Mouse (Mus musculus): ENCODE measurements around the gene Ankrd11. TPM values are rescaled to one million over a fixed set of nuclear protein-coding genes. Genes with fewer than 3 reads are reported as not detected.
A peak's percentile ranks its signal among the peaks of the same experiment; 100 is the strongest.

Ankrd11 gene
- total RNA-seq, 1 experiment from 2014 or later, result 90.6 TPM

DNA sequence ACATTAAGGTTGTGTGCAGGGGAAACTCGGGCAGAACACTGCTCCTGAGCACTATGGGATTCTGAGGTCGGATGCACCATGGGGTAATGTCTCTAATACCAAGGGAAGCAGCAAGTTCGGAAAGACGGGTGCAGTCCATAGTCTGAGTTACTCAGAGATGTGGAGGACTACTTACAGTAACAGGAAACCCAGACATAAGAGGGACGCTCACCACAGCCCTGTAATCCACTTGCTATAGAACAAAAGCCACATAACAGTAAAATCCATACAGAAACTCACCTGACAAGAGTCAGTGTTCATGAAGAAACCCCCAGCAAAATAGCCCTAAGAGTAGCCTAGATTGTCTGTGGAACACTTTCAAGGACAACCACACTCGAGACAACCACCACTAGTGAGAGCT is 118.0 kb downstream of the Ankrd11 start:
- DNase-seq, result no peak

- no peak for DNase-seq
Measured at GRCm38 (mm10) chr8:122923431-122924090, 118.5 kb downstream of the Ankrd11 start.

DNA sequence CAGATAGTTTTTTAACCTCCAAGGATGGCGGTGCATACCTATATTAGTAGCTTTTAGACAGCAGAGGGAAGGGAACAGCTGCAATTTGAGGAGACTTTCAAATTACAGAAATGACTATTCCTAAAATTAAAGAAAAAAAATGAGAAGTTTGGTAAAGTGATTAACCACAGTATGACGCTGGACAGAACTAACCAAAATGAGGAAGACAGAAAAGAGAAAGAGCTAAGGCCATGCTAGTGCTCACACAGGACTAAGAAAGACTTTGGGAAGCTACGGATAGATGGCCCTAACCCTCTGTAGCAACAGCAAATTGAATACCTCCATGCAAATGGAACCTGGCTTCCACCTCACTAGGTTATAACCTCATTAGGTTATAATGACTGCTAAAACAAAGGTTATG is 119.1 kb downstream of the Ankrd11 start:
- no peak for DNase-seq

- DNase-seq, result no peak
Measured at GRCm38 (mm10) chr8:122920890-122921289, 121.2 kb downstream of the Ankrd11 start.

DNA sequence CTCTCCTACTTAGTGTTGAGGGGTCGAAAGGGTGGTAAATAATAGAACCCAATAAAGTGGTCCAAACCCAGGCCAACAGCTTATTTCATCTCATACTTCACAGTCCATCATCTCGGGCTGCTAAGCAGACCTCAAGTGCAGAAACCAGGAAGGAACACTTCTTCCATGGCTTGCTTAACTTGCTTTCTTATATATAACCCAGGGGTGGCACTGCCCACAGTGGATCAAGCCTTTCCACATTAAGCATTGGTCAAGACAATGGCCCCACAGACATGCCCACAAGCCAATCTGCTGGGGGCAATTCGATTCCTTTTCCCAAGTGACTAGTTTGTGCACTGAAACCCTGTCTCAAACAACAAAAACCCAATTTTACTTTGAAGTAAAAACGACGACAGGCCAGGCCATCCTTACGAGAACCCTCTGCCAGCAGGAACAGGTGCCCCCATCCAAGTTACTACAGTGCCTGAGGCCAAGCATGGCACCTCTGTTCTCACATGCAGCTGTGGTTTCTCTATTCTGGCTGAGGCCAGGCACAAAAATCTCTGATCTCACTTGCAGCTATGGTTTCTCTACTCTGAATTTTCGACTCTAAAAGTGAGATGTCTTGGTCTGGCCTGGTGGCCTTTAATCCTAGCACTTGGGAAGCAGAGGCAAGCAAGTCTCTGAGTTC is 123.5 kb downstream of the Ankrd11 start:
- DNase-seq, result no peak

GRCm38 (mm10) chr8:122917531-122918392 is 124.3 kb downstream of the Ankrd11 start:
- DNase-seq, result peak; percentile 27

- DNase-seq, result no peak
Measured at GRCm38 (mm10) chr8:122916766-122917165, 125.3 kb downstream of the Ankrd11 start.

- no peak for DNase-seq
Measured at GRCm38 (mm10) chr8:122912871-122913270, 129.2 kb downstream of the Ankrd11 start.

DNA sequence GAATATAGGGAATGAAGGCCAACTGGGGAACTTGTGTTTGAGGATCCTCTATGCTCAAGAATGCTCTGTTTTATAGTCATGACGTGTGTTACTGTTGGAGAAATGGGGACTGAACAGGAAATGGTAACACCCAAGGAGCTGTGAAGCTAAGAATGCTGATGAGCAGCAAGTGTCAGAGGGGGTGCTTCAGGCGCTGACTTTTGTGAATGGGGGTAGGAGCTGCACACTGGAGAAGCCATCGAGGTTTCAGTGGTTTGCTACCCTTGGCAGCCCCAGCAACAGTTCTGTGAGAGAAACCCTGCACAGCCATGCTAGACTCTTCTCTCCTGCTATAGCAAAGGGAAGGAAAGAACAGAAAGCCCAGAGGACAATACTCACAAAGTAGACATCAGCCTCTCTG is 129.9 kb downstream of the Ankrd11 start:
- DNase-seq, result no peak

GRCm38 (mm10) chr8:122906463-122907021 is 135.5 kb downstream of the Ankrd11 start:
- peak; percentile 96 for DNase-seq

- peak; percentile 76 for DNase-seq
Measured at GRCm38 (mm10) chr8:122905346-122905745, 136.7 kb downstream of the Ankrd11 start.

- DNase-seq, result no peak
Measured at GRCm38 (mm10) chr8:122904496-122904895, 137.6 kb downstream of the Ankrd11 start.

DNA sequence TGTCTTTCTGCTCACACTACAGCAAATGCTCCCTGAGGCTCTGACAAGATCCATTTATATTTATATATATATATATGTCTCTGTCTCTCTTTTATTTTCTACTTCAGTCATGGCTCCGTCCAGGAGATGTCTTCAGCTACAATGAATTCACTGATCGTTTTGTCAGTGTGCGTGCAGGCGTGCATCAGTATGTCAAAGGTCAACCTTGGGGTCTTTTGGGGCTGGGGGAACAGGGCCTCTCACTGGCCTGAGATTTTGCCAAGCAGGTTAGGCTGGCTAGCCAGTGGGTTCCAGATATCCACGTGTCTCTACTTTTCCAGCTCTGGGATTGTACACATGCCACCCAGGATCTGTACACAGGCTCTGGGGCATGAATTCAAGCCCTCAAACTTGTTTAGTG is 139.1 kb downstream of the Ankrd11 start:
- no peak for DNase-seq

DNA sequence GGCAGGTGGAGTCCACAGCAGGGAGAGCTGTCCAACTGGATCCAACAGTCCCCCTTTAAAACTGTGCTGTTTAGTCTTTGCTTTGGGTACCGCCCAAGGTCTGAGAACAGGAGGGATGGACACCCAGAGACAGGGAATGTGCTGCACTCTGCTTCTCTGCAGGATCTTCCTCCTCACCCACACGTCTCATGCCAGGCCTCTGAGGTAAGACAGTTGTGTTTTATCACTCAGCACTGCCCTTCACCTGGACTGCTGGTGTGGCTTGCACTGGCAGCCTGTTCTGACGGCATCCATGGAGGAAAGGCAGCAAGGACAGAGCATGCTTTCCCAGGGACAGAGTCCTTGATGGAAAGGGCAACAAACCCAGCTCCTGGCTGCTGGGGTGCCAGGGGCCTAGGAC is 139.5 kb downstream of the Ankrd11 start:
- DNase-seq, result peak; percentile 71

DNA sequence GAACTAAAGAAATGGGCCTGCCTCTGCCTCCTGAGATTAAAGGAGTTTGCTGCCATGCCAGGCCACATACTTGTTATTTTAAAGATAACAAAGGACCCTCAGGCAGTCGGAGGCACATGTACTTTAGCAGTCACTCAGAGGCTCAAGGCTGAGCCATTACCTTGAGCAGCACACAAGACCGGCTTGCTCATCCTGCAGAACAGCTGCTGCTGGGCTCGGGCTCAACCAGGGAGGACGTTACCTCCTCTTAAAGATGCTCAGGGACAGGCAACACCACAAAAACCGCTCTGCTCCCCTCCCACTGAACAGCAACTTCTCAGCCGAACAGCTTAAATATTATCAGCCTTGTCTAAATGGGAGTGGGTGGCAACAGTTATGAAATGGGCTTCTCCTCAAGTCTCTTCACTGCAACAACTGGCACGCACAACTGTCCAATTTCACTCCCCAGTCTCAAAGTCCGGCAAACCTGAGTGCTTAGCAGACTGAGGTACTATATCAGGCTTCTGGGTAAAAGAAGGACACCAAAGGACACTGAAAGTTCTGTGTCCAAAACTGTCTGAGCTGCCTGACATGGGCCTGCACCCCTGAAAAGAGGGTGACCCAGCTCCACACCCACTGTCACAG is 140.1 kb downstream of the Ankrd11 start:
- peak; percentile 46 for DNase-seq

DNA sequence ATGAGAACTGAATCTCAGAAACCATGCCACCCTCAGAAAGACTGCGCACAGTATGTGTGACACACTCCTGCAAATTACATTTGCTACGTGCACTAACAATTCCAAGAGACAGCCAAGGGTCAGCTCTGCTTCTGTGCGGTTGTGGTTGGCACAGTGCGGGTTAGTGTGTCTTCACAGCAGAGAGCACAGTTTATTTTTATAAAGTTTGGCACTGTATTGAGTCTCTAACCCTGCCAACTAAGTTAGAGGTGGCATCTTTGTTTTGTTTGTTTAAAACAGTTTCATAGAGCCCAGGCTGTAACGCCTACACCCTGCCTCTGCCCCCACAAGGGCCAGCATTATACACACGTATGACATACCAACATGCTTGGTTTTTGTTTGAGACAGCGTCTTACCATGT is 140.6 kb downstream of the Ankrd11 start:
- no peak for DNase-seq

DNA sequence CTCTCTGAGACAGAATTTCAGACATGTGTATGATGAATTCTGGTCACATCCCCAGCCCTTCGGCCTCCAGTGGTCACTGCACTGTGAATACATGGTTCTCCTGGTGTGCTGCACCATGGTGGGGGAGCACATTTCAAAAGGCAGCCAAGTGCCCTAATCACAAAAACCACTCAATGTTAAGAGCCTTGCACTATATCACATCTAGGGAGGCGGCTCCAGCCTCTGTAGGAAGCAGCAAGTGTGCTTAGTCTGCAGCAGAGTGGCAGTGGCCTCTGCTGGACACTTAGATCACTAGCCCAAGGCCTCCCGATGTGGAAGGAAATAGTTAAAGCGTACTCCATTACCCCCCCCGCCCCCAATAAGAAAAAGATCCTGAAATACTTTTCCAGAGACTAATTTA is 143.0 kb downstream of the Ankrd11 start:
- no peak for DNase-seq

- DNase-seq, result peak; percentile 37
Measured at GRCm38 (mm10) chr8:122898473-122898872, 143.6 kb downstream of the Ankrd11 start.

- DNase-seq, result no peak
Measured at GRCm38 (mm10) chr8:122898018-122898417, 144.1 kb downstream of the Ankrd11 start.

GRCm38 (mm10) chr8:122897200-122897599 is 144.9 kb downstream of the Ankrd11 start:
- no peak for DNase-seq

DNA sequence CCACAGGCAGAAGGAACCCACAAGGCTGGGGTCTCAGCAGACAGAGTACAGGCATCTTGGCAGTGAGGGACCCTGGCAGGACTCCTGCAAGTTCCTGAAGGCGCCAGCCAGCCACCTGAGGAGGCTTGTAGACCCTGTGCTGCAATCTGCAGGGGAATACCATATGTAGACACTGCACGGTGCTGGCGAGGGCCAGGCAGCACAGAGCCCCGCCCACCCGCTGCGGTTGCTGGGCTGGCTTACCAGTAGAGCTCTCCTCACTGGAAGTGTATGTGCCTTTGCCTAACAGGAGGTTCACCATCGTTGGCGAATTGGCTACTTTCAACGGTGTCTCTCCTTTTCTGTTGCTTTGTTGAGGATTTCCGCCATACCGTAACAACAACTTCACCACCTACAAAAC is 145.8 kb downstream of the Ankrd11 start:
- DNase-seq, result no peak

- DNase-seq, result peak; percentile 77
Measured at GRCm38 (mm10) chr8:122893451-122893850, 148.6 kb downstream of the Ankrd11 start.
